Mouse (Mus musculus) hindbrain, embryonic 16.5 days (tissue): ENCODE data around the gene Ptpa. TPM values are rescaled to one million over a fixed set of nuclear protein-coding genes. Genes with fewer than 3 reads are reported as not detected.
A peak's percentile ranks its signal among the peaks of the same experiment; 100 is the strongest.
"Not testable (repeated sequence)": the region's sequence is repeated elsewhere in the genome, so short reads cannot be mapped to it uniquely, and the experiment has no call there.

Experiments used
- ATAC-seq: fragments of 200-750 bp; cut with Nextera tagmentation; 2 replicates; pipeline ENCODE4 v1.8.0; 2017; ENCODE audit warnings: moderate TSS enrichment, moderate library complexity
- H3K27ac ChIP-seq: fragments of 300-500 bp; sonication (generic); 2 replicates; pipeline ENCODE4 v1.5.1; 2014; ENCODE audit warnings: low read depth, mild to moderate bottlenecking, control low read depth, low read length, moderate library complexity
- H3K27me3 ChIP-seq: fragments of 300-500 bp; sonication (generic); replicated peaks from 2 replicates; pipeline ENCODE4 v1.6.1; 2014; ENCODE audit warnings: low read length; ENCODE audit not compliant: control insufficient read depth, insufficient read depth
- H3K36me3 ChIP-seq: fragments of 300-500 bp; sonication (generic); 2 replicates; pipeline ENCODE4 v1.6.1; 2014; ENCODE audit warnings: mild to moderate bottlenecking, low read length, moderate library complexity, mixed read lengths; ENCODE audit not compliant: control insufficient read depth, insufficient read depth
- H3K4me1 ChIP-seq: fragments of 300-500 bp; sonication (generic); 2 replicates; pipeline ENCODE4 v1.6.1; 2014; ENCODE audit warnings: low read depth, low read length; ENCODE audit not compliant: control insufficient read depth, insufficient read depth
- H3K4me2 ChIP-seq: fragments of 300-500 bp; sonication (generic); 2 replicates; pipeline ENCODE4 v1.6.1; 2014; ENCODE audit warnings: mild to moderate bottlenecking, low read length, control low read depth, moderate library complexity
- H3K4me3 ChIP-seq: fragments of 300-500 bp; sonication (generic); 2 replicates; pipeline ENCODE4 v1.5.1; 2014; ENCODE audit warnings: mild to moderate bottlenecking, low read length, control low read depth, moderate library complexity
- H3K9ac ChIP-seq: fragments of 300-500 bp; sonication (generic); 2 replicates; pipeline ENCODE4 v1.6.1; 2014; ENCODE audit warnings: low read depth, mild to moderate bottlenecking, control low read depth, low read length, moderate library complexity
- H3K9me3 ChIP-seq: fragments of 300-500 bp; sonication (generic); 2 replicates; pipeline ENCODE4 v1.6.1; 2014; ENCODE audit warnings: mild to moderate bottlenecking, low read length, moderate library complexity; ENCODE audit not compliant: control insufficient read depth
- WGBS: fragments of 180-500 bp; shearing (Covaris S2); extraction: QIAGEN DNeasy Blood & Tissue Kit; methylation state at CpG from one replicate; pipeline ENCODE4 v1.1.7; 2014; 5-methylcytosine and 5-hydroxymethylcytosine counted together
- polyA plus RNA-seq: library from polyadenylated mRNA; unstranded; fragments of >200 nt; fragmentation: Nextera tagmentation; extraction: Ambion mirVana; gene quantifications from 2 replicates; pipeline ENCODE4 v1.2.1, GENCODE M21; 2015

Ptpa gene
- polyA plus RNA-seq, 1 experiment from 2014 or later = 153 TPM

DNA sequence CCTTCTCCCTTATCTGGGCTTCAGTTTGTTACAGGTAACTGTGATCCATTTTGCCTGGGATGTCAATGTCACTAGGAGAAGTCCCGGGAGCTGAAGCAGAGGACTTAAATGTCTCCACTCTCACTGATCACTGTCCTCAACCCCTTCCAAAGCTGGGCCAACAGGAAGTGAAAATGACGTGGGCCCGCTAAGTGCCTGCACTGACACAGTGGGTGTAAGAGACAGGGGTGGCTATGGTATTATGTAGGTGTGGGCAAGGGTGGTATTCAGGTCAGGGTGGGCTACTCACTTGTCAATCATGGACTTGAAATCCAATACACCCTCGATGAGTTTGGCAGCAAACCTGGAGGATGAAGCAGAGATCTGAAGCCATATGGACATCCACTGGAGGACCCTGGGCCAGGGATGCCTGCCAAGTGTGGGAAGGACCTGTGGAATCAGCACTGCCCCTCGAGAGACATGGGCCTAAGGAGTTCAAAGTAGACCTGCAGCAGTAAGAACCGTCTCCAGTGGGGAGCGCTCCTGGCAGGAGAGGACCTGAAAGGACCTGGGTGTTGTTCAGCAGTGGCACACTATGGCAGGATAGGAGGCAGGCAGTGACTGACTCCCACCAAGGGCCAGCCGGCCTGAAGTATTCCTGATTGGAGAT is 7.3 kb upstream of the Ptpa start:
- H3K4me3 ChIP-seq = no peak overlapping the region
- H3K4me1 ChIP-seq = peaks cover 11% of the 10 kb centered on the region
- H3K27me3 ChIP-seq = no peaks in the 10 kb centered on the region
- WGBS = 90% methylated on average over 8 of the region's 8 CpGs
- no peak overlapping the region for H3K27ac ChIP-seq
- H3K9ac ChIP-seq = no peak overlapping the region
- ATAC-seq = no peak
- peaks cover 39% of the 10 kb centered on the region for H3K36me3 ChIP-seq
- no peak overlapping the region for H3K4me2 ChIP-seq
- H3K9me3 ChIP-seq = no peaks in the 10 kb centered on the region

DNA sequence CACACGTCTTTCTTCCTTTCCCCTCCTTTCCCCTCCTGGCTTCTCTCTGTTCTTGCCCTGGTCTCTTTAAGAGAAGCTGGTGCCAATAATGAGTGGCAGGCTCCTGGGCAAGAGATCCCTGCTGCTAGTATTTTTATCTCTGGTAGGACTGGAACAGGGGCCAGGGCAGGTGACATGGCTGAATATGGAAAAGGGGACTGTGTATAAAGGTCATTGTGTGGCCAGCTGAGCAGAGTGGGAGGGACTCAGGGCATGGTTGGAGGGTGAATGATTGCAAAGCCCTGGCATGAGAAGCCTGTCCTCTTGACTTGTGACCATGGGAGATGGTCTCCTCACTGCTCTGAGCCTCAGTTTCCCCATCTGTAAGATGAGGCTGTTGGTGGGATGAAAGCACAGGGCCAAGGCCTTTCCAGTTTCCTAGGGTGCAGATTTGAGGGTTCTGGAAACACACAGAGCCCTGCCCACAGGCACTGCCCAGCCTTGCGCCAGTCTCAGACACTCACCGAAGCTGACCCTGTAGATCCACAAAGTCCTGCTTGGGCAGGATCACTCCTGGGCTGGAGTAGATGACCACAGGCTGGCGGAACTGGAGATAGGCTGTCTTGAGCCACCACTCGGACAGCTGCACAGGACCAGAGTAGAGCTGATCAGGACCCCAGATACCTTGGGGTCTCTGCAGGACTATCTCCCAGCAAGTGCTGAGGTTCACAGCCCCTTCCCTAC is 6.2 kb upstream of the Ptpa start:
- Histone ChIP-seq H3K9ac (no peak overlapping the region), H3K27me3 (no peaks in the 10 kb centered on the region), H3K36me3 (peaks cover 35% of the 10 kb centered on the region), H3K9me3 (no peaks in the 10 kb centered on the region), H3K27ac (no peak overlapping the region), H3K4me3 (no peak overlapping the region), H3K4me1 (peaks cover 20% of the 10 kb centered on the region), H3K4me2 (no peak overlapping the region)
- ATAC-seq = no peak
- 92% methylated on average over 5 of the region's 5 CpGs for WGBS

- H3K4me1 ChIP-seq = peaks cover 36% of the 10 kb centered on the region
- no peak for ATAC-seq
- H3K27me3 ChIP-seq = no peaks in the 10 kb centered on the region
- WGBS = 76% methylated on average over 16 of the region's 16 CpGs
- H3K4me2 ChIP-seq = peak overlapping the region; percentile 77
- H3K27ac ChIP-seq = no peak overlapping the region
- no peak overlapping the region; the same call in 1 of the 2 replicates for H3K4me3 ChIP-seq
- H3K9ac ChIP-seq = peak overlapping the region; percentile 2; the same call in 1 of the 2 replicates
- peaks cover 20% of the 10 kb centered on the region for H3K36me3 ChIP-seq
- no peaks in the 10 kb centered on the region for H3K9me3 ChIP-seq
Measured at GRCm38 (mm10) chr2:30413038-30413973, 2.5 kb upstream of the Ptpa start.

DNA sequence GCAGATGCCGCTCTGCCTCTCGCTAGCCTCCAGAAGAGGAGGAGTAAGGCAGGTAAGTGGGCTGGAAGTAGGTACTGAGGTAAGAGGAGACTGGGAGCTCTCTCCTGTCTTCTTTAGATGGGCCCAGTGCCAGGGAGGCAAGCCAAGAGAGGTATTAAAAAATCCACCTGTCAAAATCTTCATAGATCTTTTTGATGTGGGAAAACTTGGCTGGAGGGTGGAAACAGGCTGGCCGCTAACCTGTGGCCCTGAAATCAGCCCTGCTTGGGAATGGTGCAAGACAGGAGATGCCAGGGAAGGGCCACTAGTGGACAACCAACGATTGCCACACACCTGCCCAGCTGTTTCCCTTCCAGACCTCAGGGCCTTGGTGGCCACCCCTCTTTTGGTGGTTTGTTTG is 1.7 kb upstream of the Ptpa start:
- no peaks in the 10 kb centered on the region for H3K9me3 ChIP-seq
- H3K27ac ChIP-seq = 0 out of 2 replicates have a peak overlapping the region, but pooled peaks have one; percentile 3
- 80% methylated on average over 4 of the region's 4 CpGs for WGBS
- H3K36me3 ChIP-seq = peaks cover 14% of the 10 kb centered on the region
- ATAC-seq = no peak
- no peaks in the 10 kb centered on the region for H3K27me3 ChIP-seq
- H3K9ac ChIP-seq = no peak overlapping the region
- H3K4me1 ChIP-seq = peaks cover 44% of the 10 kb centered on the region
- H3K4me3 ChIP-seq = peak overlapping the region; percentile 60
- H3K4me2 ChIP-seq = peak overlapping the region; percentile 77

- H3K4me1 ChIP-seq = peaks cover 47% of the 10 kb centered on the region
- peak overlapping the region; percentile 60 for H3K4me3 ChIP-seq
- H3K9me3 ChIP-seq = no peaks in the 10 kb centered on the region
- peak overlapping the region; percentile 91 for H3K9ac ChIP-seq
- WGBS = 50% methylated on average over 5 of the region's 5 CpGs
- H3K36me3 ChIP-seq = peaks cover 9% of the 10 kb centered on the region
- H3K27me3 ChIP-seq = no peaks in the 10 kb centered on the region
- ATAC-seq = 0 out of 2 replicates have a peak, but pooled peaks have one; percentile 1
- H3K27ac ChIP-seq = peak overlapping the region; percentile 96; the same call in 1 of the 2 replicates
- H3K4me2 ChIP-seq = peak overlapping the region; percentile 77
Measured at GRCm38 (mm10) chr2:30414681-30415080, 1.2 kb upstream of the Ptpa start.

GRCm38 (mm10) chr2:30415157-30415935 is 493 bp upstream of the Ptpa start, which contains the start of gene Crat:
TSS of gene Crat (minus strand) at chr2:30415813.
- H3K4me2 ChIP-seq = peak within 1 kb of the TSS; percentile 77
- peaks cover 3% of the 10 kb centered on the region; the same call in 1 of the 2 replicates for H3K36me3 ChIP-seq
- H3K9me3 ChIP-seq = no peaks in the 10 kb centered on the region
- H3K9ac ChIP-seq = peak within 1 kb of the TSS; percentile 91
- no peaks in the 10 kb centered on the region for H3K27me3 ChIP-seq
- peak within 1 kb of the TSS; percentile 60 for H3K4me3 ChIP-seq
- peak within 1 kb of the TSS; percentile 96 for H3K27ac ChIP-seq
- peak; percentile 91 for ATAC-seq
- peaks cover 47% of the 10 kb centered on the region for H3K4me1 ChIP-seq
- 1% methylated on average over 58 of the region's 58 CpGs for WGBS

- H3K4me1 ChIP-seq = peaks cover 47% of the 10 kb centered on the region
Measured at GRCm38 (mm10) chr2:30416649-30416965, 768 bp downstream of the Ptpa start.

GRCm38 (mm10) chr2:30417154-30417553 is 1.3 kb downstream of the Ptpa start:
- 79% methylated on average over 6 of the region's 6 CpGs for WGBS

More at GRCm38 (mm10) chr2:30416649-30416965, 768 bp downstream of the Ptpa start:
- Histone ChIP-seq H3K9me3 (no peaks in the 10 kb centered on the region), H3K27me3 (no peaks in the 10 kb centered on the region), H3K9ac (peak overlapping the region; percentile 91), H3K4me3 (peak overlapping the region; percentile 60), H3K27ac (peak overlapping the region; percentile 96), H3K36me3 (0 out of 2 replicates have a peak, but pooled peaks cover 2% of the 10 kb centered on the region), H3K4me2 (peak overlapping the region; percentile 77)
- no peak for ATAC-seq
- WGBS = 0% methylated on average over 7 of the region's 7 CpGs

More at GRCm38 (mm10) chr2:30417154-30417553, 1.3 kb downstream of the Ptpa start:
- H3K9ac ChIP-seq, H3K27me3 ChIP-seq, H3K27ac ChIP-seq, H3K9me3 ChIP-seq, ATAC-seq, H3K36me3 ChIP-seq: not testable (repeated sequence)
- Histone ChIP-seq H3K4me2 (peak overlapping the region; percentile 77), H3K4me1 (peaks cover 47% of the 10 kb centered on the region), H3K4me3 (peak overlapping the region; percentile 60; the same call in 1 of the 2 replicates)
